Mouse (Mus musculus) neural tube, embryonic 12.5 days (tissue): ENCODE results near the gene Adam21. TPM values are rescaled to one million over a fixed set of nuclear protein-coding genes. Genes with fewer than 3 reads are reported as not detected.
A peak's percentile ranks its signal among the peaks of the same experiment; 100 is the strongest.
"Not testable (repeated sequence)": the region's sequence is repeated elsewhere in the genome, so short reads cannot be mapped to it uniquely, and the experiment has no call there.

Experiments used
- ATAC-seq: fragments of 200-750 bp; cut with Nextera tagmentation; 2 replicates; pipeline ENCODE4 v1.8.0; 2017; ENCODE audit warnings: low read depth, mild to moderate bottlenecking, moderate TSS enrichment, moderate library complexity; ENCODE audit not compliant: low FRiP score
- H3K27ac ChIP-seq: fragments of 300-500 bp; sonication (generic); 2 replicates; pipeline ENCODE4 v1.5.1; 2016
- H3K27me3 ChIP-seq: fragments of 300-500 bp; sonication (generic); replicated peaks from 2 replicates; pipeline ENCODE4 v1.6.1; 2016; ENCODE audit warnings: mild to moderate bottlenecking
- H3K36me3 ChIP-seq: fragments of 300-500 bp; sonication (generic); 2 replicates; pipeline ENCODE4 v1.6.1; 2016; ENCODE audit warnings: mild to moderate bottlenecking
- H3K4me1 ChIP-seq: fragments of 300-500 bp; sonication (generic); 2 replicates; pipeline ENCODE4 v1.6.1; 2016
- H3K4me2 ChIP-seq: fragments of 300-500 bp; sonication (generic); replicated peaks from 2 replicates; pipeline ENCODE4 v1.6.1; 2016; ENCODE audit warnings: mild to moderate bottlenecking
- H3K4me3 ChIP-seq: fragments of 300-500 bp; sonication (generic); 2 replicates; pipeline ENCODE4 v1.5.1; 2016
- H3K9ac ChIP-seq: fragments of 300-500 bp; sonication (generic); 2 replicates; pipeline ENCODE4 v1.6.1; 2016; ENCODE audit warnings: mild to moderate bottlenecking
- H3K9me3 ChIP-seq: fragments of 300-500 bp; sonication (generic); 2 replicates; pipeline ENCODE4 v1.6.1; 2016; ENCODE audit warnings: mild to moderate bottlenecking
- WGBS: fragments of 180-500 bp; shearing (Covaris S2); methylation state at CpG from one replicate; pipeline ENCODE4 v1.1.7; 2016; 5-methylcytosine and 5-hydroxymethylcytosine counted together
- polyA plus RNA-seq: library from polyadenylated mRNA; unstranded; fragments of >200 nt; fragmentation: Nextera tagmentation; extraction: Ambion mirVana; gene quantifications from 2 replicates; pipeline ENCODE4 v1.2.1, GENCODE M21; 2016

Adam21 gene
- polyA plus RNA-seq, 1 experiment from 2014 or later = 0.75 TPM

DNA sequence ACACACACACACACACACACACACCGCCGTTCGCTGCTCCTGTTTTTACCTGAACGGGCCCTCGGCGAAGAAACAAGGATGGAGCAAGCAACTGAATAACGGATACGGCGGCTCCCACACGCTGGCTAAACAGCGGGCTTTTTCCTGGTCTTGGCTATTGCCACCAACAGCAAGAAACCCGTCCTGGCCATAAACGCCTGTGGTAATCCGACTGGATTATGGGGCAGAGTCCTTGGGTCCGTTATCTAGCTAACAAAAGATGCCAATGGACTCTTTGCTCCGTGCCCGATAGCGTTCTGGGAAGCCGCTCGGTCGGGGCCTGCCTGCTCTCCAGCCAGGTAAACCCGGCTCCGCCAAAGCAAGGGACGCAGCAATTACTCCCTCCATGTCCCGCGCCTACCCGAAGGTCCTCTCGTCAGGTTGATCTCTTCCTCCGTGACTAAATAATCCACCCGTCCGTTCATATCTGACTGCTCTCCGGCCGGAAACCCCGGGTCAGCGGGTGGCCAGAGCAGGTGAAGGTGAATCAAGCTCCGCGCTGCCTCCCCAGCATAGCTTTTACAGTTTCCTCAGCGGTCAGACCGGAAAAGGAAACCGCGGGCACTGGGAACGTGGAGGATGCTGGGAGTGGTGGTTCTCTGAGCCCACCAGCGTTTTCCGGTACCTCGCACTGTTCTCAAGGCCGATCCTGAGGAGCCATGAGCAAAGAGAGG is 35.8 kb downstream of the Adam21 start, which contains the start of the genes Gm20498 and Synj2bp:
Gene Gm20498, minus strand, starts transcription at position 590 of the 713 bp plus-strand sequence.
Gene Synj2bp, minus strand, starts transcription at position 596 of the 713 bp plus-strand sequence.
- under 1% methylated on average over 46 of the region's 46 CpGs for WGBS
- Histone ChIP-seq H3K27ac (no peak within 1 kb of the TSS), H3K4me3 (peak within 1 kb of the TSS; percentile 75), H3K9me3 (no peaks in the 10 kb centered on the region), H3K9ac (peak within 1 kb of the TSS; percentile 68), H3K27me3 (no peaks in the 10 kb centered on the region), H3K4me2 (peak within 1 kb of the TSS; percentile 83), H3K4me1 (no peaks in the 10 kb centered on the region; the same call in 1 of the 2 replicates), H3K36me3 (no peaks in the 10 kb centered on the region)
- peak; percentile 91 for ATAC-seq

DNA sequence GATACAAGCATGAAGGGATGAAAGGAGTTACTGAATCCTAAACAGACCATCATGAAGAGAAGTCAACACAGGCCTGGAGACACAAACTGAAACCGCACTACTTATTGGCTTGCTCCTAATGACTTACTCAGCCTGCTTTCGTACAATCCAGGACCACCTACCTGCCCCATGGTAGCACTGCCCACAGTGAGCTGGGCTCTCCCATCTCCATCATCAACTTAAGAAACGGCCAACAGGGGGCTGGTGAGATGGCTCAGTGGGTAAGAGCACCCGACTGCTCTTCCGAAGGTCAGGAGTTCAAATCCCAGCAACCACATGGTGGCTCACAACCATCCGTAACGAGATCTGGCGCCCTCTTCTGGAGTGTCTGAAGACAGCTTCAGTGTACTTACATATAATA is 37.7 kb downstream of the Adam21 start:
- H3K9me3 ChIP-seq, H3K4me2 ChIP-seq, H3K27me3 ChIP-seq, H3K36me3 ChIP-seq, H3K4me1 ChIP-seq, ATAC-seq, H3K4me3 ChIP-seq, H3K9ac ChIP-seq, H3K27ac ChIP-seq: not testable (repeated sequence)
- 68% methylated on average over 8 of the region's 8 CpGs for WGBS

Other genes starting within 250 kb of the Adam21 start
- gene Slc8a3, start 235.3 kb downstream of the Adam21 start, polyA plus RNA-seq = 3.7 and 4.2 TPM in 2 replicates
- gene Gm4787, start 189.0 kb downstream of the Adam21 start, polyA plus RNA-seq = 0.27 and 0.40 TPM in 2 replicates
- gene Adam4, start 146.5 kb downstream of the Adam21 start, polyA plus RNA-seq = 0.66 and 0.88 TPM in 2 replicates
- 131 and 135 TPM in 2 replicates for gene Cox16, start 83.3 kb downstream of the Adam21 start, polyA plus RNA-seq
- gene Gm20498, start 35.6 kb downstream of the Adam21 start, polyA plus RNA-seq = 30.5 and 30.9 TPM in 2 replicates
- 35.4 and 36.2 TPM in 2 replicates for gene Synj2bp, start 35.6 kb downstream of the Adam21 start, polyA plus RNA-seq
- gene Med6, start 26.5 kb upstream of the Adam21 start, polyA plus RNA-seq = 61.8 and 67.7 TPM in 2 replicates
- 6.4 and 7.0 TPM in 2 replicates for gene Ttc9, start 62.8 kb upstream of the Adam21 start, polyA plus RNA-seq
- gene Map3k9, start 212.7 kb upstream of the Adam21 start, polyA plus RNA-seq = 7.8 and 7.9 TPM in 2 replicates